Mouse (Mus musculus): ENCODE data around the gene Atoh1. TPM values are rescaled to one million over a fixed set of nuclear protein-coding genes. Genes with fewer than 3 reads are reported as not detected.

Atoh1 gene
- polyA plus RNA-seq, 1 experiment from 2014 or later = 8.6 TPM

DNA sequence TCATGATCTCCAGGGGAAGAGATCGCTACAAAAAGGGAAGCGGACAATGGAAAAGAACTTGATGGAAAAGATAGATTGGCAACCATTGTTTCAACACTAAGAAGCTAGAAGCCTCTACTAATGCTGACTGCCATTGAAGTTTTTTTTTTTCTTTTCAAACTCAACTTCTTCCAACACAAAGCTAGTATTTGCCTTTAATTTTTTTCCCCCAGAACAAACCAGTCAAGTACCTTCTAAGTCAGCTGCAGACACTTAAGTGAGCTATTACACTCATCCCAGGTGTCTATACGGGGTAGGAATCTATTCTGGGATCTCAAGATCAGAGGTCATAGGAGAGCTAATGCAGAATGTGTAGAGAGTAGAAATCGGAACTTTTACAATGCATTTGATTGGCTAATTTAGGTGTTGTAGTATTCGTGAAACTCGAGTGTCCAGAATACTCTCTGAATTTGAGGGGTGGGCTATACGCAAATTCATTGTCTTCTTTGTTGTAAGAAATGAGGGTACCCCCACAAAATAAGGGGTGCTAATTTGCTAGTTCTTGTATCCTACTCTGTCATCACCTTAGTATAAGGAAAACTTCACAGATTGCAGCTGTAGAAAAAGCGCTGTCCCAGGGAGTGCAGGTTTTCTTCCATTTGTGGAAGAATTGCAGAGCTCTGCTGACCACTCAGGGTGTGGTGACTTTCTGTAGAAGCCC is 2.8 kb downstream of the Atoh1 start:
- H3K4me2 ChIP-seq (replicated peaks) = no peak overlapping the region
- H3K27ac ChIP-seq = no peak overlapping the region
- H3K9me3 ChIP-seq = no peaks in the 10 kb centered on the region
- H3K36me3 ChIP-seq = no peaks in the 10 kb centered on the region
- peaks cover 67% of the 10 kb centered on the region for H3K27me3 ChIP-seq (replicated peaks)
- no peak overlapping the region for H3K9ac ChIP-seq
- no peak for ATAC-seq
- peaks cover 27% of the 10 kb centered on the region for H3K4me1 ChIP-seq (replicated peaks)
- 5% methylated on average over 8 of the region's 8 CpGs for WGBS
- H3K4me3 ChIP-seq (replicated peaks) = no peak overlapping the region

DNA sequence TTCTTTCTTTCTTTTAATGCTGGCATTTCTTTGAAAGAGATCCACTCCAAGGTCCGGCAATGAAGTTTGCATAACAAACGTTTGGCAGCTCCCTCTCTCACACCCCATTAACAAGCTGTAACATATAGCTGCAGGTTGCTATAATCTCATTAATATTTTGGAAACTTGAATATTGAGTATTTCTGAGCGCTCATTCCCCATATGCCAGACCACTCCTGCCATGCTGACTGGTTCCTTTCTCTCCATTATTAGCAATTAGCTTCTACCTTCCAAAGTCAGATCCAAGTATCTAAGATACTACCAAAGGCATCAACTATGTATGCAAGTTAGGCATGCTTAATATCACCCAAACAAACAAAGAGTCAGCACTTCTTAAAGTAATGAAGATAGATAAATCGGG is 4.4 kb downstream of the Atoh1 start:
- peaks cover 54% of the 10 kb centered on the region for H3K27me3 ChIP-seq (replicated peaks)
- ATAC-seq = no peak
- 4% methylated on average over 4 of the region's 4 CpGs for WGBS
- H3K36me3 ChIP-seq = no peaks in the 10 kb centered on the region
- H3K27ac ChIP-seq = no peak overlapping the region
- H3K9ac ChIP-seq = no peak overlapping the region
- no peak overlapping the region for H3K4me2 ChIP-seq (replicated peaks)
- H3K4me1 ChIP-seq (replicated peaks) = peaks cover 22% of the 10 kb centered on the region
- no peaks in the 10 kb centered on the region for H3K9me3 ChIP-seq
- H3K4me3 ChIP-seq (replicated peaks) = no peak overlapping the region

DNA sequence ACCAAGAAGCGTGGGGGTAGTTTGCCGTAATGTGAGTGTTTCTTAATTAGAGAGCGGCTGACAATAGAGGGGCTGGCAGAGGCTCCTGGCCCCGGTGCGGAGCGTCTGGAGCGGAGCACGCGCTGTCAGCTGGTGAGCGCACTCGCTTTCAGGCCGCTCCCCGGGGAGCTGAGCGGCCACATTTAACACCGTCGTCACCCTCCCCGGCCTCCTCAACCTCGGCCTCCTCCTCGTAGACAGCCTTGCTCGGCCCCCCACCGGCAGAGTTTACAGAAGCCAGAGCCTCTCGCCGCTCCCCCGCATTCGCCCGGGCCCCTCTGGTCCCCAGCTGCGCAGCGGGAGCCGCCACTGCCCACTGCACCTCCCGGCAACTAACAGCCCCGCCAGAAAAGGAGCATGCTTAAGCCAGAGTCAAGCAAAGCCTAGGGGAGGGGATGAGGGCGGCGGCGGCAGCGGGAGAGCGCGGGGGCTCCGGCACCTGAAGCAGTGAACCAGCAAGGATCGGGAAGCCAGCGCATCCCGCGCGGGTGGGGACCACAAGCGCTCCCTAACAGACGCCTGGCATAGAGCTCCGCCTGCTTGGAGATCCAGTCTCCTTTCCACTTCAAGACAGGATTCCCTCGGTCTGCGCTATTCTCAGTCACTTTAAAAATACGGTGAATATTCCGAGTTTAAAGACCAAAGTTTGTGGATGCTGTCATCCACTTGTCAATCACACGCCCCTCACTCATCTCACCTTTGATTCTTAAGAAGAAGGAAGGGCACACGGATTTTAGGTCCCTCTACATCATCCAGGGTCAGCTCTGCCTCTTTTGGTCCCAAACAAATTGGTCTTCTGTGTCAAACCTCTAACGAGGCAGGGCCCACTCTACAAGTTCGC is 5.8 kb downstream of the Atoh1 start:
- ATAC-seq = peak; percentile 63
- whole genome bisulfite sequencing = 2% methylated on average over 54 of the region's 54 CpGs
- Histone ChIP-seq H3K27me3 (replicated peaks) (peaks cover 41% of the 10 kb centered on the region), H3K4me2 (replicated peaks) (peak overlapping the region; percentile 88), H3K4me3 (replicated peaks) (peak overlapping the region; percentile 43), H3K36me3 (no peaks in the 10 kb centered on the region), H3K27ac (no peak overlapping the region), H3K4me1 (replicated peaks) (peaks cover 11% of the 10 kb centered on the region), H3K9ac (0 out of 2 replicates have a peak overlapping the region, but pooled peaks have one; percentile 20), H3K9me3 (no peaks in the 10 kb centered on the region)

DNA sequence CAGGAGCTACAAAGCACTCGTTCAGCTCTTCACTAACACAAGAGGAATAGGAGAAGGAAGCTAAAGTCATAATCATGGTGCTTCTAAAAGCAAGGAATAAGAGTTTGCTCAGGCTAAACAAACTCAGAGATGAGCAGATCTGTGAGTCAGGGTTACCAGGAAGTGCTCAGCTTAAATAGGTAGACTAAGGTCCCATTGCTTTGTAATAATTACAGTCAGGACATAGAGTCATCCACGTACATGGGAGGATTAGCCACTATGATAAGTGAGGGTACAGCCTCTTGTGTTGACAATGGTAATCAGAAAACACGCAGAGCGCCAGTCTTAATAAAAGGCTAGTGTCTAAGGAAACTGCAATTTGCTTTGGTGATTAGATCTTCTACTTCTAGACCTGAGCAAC is 7.4 kb downstream of the Atoh1 start:
- H3K4me2 ChIP-seq (replicated peaks) = no peak overlapping the region
- H3K27ac ChIP-seq = no peak overlapping the region
- no peaks in the 10 kb centered on the region for H3K9me3 ChIP-seq
- H3K4me1 ChIP-seq (replicated peaks) = peaks cover 7% of the 10 kb centered on the region
- no peak overlapping the region for H3K9ac ChIP-seq
- H3K36me3 ChIP-seq = no peaks in the 10 kb centered on the region
- 47% methylated on average over 4 of the region's 4 CpGs for WGBS
- peak; percentile 76 for ATAC-seq
- H3K27me3 ChIP-seq (replicated peaks) = peaks cover 30% of the 10 kb centered on the region
- no peak overlapping the region for H3K4me3 ChIP-seq (replicated peaks)

DNA sequence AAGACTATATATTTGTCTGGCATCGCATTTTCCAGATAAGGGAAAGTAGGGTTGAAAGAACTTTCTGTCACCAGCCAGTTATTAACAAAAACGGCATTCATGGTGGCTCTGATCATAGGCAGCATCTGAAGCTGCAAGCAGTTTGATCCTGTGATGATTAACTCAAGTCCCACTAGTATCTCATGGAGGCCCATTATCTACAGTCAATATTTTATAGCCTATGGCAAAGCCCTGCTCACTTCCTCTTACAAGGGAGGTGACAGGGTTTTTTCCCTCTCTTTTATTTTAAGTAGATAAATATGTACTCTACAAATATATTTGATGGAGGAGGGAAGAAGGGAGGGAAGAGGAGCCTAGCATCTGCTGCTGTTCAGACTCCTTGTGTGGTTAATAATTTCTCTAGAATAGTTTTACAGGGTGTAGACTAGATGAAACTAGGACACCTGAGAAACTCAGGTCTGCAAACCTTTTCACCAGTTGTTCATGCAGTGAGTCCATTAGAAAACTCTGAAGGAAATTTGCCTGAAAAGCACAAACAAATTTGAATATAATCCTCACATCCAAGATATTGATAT is 14.1 kb downstream of the Atoh1 start:
- Histone ChIP-seq H3K9ac (no peak overlapping the region), H3K4me1 (replicated peaks) (no peaks in the 10 kb centered on the region), H3K27me3 (replicated peaks) (no peaks in the 10 kb centered on the region), H3K4me2 (replicated peaks) (no peak overlapping the region), H3K9me3 (no peaks in the 10 kb centered on the region), H3K36me3 (no peaks in the 10 kb centered on the region), H3K27ac (no peak overlapping the region), H3K4me3 (replicated peaks) (no peak overlapping the region)
- ATAC-seq = peak; percentile 91
- 58% methylated on average over 2 of the region's 2 CpGs for WGBS

DNA sequence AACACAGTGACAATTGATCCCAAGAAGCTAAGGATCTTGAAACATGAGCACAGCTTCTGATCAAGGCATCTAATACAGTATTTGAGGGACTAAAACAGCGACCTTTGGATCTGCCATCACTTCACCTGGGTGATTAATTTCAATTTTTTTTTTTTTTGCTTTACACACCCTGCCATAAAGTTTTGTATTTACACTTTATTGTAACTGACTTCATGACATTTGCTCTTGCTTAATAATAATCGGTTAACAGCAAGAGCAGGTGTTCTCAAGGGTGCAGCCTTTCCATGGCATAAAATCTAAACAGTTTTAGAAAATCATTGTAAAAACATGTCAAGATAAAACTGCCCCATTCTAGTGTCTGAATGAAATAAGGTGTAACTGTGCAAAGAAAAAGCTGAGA is 25.6 kb downstream of the Atoh1 start:
- no peaks in the 10 kb centered on the region for H3K9me3 ChIP-seq
- no peak overlapping the region for H3K4me3 ChIP-seq (replicated peaks)
- 50% methylated on average over 2 of the region's 2 CpGs for WGBS

DNA sequence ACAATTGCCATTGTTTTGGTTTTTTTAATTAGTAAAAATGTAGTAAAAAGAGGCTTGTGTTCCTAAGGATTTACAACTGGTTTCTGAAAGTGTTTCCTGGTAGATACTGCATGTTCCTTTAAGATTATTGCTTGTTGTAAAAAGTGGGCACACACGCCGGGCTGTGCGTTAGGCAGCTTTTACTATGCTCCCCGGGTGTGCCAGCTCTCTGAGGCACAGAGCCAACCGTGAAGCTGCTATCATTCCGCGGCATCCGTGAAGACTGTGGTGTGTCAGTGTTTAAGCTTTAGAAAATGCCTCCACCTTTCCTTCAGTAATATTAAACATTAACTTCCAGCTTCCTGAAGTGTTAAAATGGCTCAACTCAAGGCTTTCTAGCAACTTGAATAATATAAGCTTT is 35.0 kb downstream of the Atoh1 start:
- no peak overlapping the region for H3K27ac ChIP-seq
- no peak overlapping the region for H3K4me2 ChIP-seq (replicated peaks)
- H3K36me3 ChIP-seq = no peaks in the 10 kb centered on the region
- H3K9me3 ChIP-seq = no peaks in the 10 kb centered on the region
- 38% methylated on average over 8 of the region's 8 CpGs for WGBS
- H3K27me3 ChIP-seq (replicated peaks) = no peaks in the 10 kb centered on the region
- no peaks in the 10 kb centered on the region for H3K4me1 ChIP-seq (replicated peaks)
- ATAC-seq = peak; percentile 85
- no peak overlapping the region for H3K9ac ChIP-seq
- no peak overlapping the region for H3K4me3 ChIP-seq (replicated peaks)

More for the DNA sequence above, 25.6 kb downstream of the Atoh1 start:
- H3K27me3 ChIP-seq (replicated peaks) = no peaks in the 10 kb centered on the region
- peak; percentile 84 for ATAC-seq
- H3K27ac ChIP-seq = 0 out of 2 replicates have a peak overlapping the region, but pooled peaks have one; percentile 17
- H3K9ac ChIP-seq = no peak overlapping the region
- H3K4me1 ChIP-seq (replicated peaks) = no peaks in the 10 kb centered on the region
- no peak overlapping the region for H3K4me2 ChIP-seq (replicated peaks)
- no peaks in the 10 kb centered on the region for H3K36me3 ChIP-seq

DNA sequence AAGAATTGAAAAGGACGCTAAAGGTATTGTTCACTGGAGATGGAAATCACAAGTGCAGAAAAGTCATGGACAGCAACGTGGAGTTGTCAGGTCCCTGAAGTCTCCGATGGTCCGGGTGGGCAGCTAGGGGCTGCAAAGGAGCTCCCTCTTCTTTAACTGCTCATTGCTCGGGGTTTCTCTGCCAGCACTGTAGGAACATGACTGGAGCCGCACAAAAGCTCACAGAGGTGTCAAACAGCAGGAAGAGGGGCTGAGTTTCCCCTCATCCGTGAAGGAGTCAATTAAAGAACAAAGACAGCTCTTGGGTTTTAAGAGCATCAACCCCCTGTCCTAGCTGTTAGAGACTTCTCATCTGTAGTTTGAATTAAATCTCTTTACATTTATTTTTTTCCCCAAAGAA is 44.5 kb downstream of the Atoh1 start:
- H3K27me3 ChIP-seq (replicated peaks) = no peaks in the 10 kb centered on the region

More for the DNA sequence above, 44.5 kb downstream of the Atoh1 start:
- H3K4me1 ChIP-seq (replicated peaks) = no peaks in the 10 kb centered on the region
- H3K4me3 ChIP-seq (replicated peaks) = no peak overlapping the region
- no peak overlapping the region for H3K4me2 ChIP-seq (replicated peaks)
- ATAC-seq = no peak
- 21% methylated on average over 7 of the region's 7 CpGs for WGBS
- H3K36me3 ChIP-seq = no peaks in the 10 kb centered on the region
- no peak overlapping the region for H3K9ac ChIP-seq
- H3K27ac ChIP-seq = no peak overlapping the region
- no peaks in the 10 kb centered on the region for H3K9me3 ChIP-seq

Measured in intestine, embryonic 15.5 days (tissue).